Mouse (Mus musculus) urinary bladder, postnatal 4 days (tissue): ENCODE results near the gene Dctn1.
A peak's percentile ranks its signal among the peaks of the same experiment; 100 is the strongest.

Experiments
- DNase-seq, 2 experiments: peaks; one replicate each; pipeline ENCODE4 v3.0.0; 2021 to 2022; ENCODE audit warnings: low spot score in 2 of 2

Dctn1 gene

DNA sequence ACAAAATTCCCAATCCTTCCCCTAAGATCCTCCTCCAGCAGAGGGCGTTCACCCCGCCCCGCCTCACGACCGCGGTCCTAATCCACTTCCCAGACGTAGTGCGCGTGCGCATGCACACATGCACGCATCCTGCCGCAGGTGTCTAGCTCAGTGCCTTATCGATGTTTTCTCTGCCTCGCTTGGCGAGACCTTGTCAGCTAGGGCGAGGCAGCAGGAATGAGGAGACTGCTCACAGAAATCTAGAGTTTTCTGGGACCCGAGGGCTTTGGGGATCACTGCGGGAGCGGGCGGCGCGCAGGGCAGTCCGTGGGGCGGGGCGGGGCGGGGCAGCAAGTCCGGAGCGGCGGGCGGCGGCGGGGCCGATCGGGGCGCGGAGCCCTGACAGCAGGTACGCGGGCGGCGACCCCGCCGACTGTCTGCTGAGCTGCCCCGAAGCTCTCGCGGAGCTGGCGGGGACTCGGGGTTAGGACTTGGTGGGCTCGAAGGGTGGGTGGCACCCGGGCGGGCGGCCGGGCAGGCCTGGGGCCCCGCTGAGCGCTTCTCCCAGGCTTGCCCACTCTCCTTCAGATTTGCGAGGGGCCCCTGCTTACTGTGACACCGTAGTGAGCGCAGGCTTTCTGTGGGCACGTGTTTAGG is at the start of gene Dctn1:
Dctn1 (plus strand) TSS at position 314 of the 636 bp plus-strand sequence.
- peak; percentile 91 to 95 for DNase-seq

DNA sequence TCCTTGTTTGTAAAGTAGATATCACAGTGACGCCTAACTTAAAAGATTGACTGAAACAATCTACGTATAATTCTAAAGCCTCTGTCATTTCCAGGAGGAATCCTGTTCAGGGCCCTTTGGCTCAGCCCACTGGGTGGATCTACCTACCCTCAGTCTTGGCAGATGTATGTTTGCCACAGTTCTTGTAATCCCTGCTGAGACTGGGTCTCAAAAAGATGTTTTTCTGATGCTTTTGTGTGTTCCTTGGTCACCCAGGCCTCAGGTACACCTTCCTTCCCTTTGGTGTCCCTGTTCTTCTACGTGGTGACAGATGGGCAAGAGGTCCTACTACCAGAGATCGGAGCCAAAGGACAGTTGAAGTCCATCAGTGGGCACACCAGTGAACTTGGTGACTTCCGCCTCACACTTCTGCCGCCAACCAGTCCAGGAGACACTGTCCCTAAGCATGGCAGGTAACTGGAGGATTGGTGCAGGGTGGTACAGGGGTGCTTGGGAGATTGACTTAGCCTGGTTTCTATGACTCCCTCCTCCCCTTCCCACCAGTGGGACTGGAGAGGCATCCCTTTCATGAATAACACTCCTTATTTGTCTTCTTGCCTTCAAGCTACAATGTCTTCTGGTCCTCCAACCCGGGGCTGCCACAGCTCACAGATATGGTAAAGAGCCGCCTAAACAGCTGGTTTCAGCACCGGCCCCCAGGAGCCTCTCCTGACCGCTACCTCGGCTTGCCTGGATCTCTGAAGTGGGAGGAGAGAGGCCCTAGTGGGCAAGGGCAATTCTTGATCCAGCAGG is 49.2 kb upstream of the Dctn1 start:
- DNase-seq = no peak

DNA sequence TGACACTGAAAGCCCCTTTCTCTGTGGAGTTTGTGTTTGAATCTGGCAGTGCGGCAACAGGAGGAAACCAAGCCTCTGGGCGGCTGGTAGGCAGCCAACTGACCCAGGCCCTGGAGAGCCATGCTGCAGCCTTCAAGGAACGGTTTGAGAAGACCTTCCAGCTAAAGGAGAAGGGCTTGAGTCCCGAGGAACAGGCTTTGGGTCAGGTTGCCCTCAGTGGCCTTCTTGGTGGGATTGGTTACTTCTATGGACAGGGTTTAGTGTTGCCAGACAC is 48.6 kb upstream of the Dctn1 start:
- DNase-seq = no peak

DNA sequence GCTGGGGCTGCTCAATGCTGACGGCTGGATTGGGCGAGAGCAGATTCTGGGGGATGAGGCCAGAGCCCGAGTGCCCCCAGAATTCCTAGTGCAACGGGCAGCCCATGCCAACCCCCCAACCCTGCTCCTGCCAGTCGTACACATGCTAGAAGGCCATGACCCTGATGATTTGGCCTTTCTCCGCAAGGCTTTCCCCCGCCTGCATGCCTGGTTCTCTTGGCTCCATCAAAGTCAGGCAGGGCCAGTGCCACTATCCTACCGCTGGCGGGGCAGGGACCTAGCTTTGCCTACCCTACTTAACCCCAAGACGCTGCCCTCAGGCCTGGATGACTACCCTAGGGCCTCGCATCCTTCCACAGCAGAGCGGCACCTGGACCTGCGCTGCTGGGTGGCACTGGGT is 48.1 kb upstream of the Dctn1 start:
- DNase-seq = no peak

DNA sequence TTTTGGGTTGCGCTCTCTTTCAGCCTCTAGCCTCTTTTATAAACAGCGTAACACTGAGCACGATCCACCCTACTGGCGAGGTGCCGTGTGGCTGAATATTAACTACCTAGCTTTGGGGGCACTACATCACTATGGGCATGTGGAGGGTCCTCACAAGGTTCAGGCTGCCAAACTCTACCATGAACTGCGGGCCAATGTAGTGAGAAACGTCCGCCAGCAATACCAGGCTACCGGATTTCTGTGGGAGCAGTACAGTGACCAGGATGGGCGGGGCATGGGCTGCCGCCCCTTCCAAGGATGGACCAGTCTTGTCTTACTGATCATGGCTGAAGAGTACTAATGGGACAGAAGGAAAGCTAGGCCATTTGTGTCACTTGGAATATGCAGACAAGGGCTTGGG is 47.4 kb upstream of the Dctn1 start:
- DNase-seq = no peak

DNA sequence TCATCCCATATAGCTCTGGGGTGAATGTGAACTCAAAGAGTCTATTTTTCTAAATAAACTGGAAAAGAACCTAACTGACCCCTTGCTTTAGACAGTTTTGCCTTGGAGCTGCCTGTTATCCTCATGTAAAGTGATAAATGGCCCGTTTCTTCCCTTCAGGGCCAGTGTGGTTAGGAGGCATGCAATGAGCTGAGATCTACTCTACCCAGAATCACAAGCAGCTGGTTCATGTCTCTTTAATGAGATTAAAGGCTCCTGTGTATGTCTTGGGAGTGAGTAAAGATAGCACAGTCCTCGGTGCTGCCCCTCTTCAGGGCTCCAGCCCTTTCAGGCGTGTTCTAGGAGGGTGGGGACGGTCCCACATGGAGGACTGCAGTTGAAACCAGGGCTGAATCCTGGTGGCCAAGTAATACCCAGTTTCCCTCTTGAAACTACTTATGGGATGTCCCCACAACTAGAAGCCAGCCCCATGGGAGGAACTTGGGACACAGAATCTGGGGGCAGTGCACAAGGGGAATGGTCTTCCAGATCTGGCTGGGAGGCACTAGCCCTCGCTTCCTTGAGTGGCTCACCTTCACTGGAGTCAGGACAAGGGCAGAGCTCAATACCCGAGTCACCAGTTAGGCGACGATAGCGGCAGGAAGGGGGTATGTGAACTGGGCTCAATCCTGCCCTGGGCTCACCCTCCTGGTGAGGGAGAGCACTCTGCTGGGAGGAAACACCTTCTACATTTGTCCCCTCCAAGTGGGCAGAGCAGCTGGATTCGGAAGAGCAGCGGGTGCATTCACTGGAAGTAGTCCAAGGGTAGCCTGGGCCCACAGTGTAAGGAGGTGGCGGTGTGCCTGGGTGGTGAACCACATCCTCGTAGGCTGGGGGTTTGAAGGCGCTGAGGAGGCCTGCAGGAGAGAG is 46.6 kb upstream of the Dctn1 start:
- no peak for DNase-seq

DNA sequence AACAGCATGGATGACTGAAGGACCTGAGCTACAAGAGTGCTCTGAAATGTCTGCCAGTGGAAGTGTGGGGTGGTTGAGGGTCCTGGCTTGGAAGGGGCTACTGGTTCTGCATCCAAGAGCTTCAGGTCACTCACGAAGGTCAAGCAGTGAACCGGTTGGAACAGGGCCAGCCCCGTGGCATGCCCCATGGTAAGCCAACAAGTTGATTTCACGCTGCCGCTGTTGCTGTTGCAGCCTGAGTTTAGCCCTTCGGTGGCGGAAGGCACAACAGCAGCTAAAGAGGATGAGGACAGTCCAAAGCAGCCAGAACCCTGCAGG is 46.0 kb upstream of the Dctn1 start:
- no peak for DNase-seq

DNA sequence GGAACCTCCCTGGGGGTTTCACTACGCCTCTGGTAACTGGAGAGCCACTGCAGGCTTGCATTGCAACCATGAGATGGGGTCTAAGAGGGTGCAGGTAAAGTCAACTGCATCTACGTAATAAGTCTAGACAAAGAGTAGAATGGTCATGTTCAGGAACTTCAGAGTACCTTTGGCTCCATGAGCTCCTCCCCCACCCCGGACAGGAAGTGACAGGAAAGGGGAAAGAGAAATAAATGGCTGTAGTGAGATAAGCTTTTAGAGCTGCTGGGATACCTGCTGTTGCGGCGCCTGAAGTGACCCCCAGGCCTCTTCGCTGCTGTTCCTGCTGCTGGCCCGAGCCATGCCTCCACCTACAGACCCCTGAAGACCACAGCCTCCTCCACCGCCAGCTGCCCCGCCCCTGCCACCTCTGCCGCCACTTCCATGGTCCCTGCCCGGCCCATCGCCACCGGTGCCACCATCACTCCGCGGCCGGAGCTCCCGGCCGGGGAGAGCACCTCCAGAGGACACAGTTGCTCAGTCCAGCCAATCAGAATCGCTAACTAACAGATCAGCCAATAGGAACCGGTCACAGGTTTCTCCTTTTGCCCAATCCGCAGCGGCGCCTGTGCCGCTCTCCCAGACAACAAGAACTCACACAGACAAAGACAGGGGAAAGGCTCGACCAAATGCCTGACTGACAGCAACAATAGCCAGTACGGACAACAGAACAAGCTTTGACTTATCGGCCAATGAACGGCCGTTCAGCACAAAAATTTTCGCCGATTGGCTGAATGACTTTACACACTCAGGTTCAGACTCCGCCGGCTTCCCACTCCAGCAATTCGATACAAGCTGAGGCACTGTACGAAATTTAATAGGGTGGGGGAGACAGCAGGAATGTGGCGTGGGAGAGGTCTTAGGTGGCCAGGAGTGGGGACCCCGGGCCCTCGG is 44.5 kb upstream of the Dctn1 start, which contains the start of gene Wbp1:
Wbp1 (minus strand) TSS at position 630 of the 933 bp plus-strand sequence.
- DNase-seq = peak; percentile 88 to 93

DNA sequence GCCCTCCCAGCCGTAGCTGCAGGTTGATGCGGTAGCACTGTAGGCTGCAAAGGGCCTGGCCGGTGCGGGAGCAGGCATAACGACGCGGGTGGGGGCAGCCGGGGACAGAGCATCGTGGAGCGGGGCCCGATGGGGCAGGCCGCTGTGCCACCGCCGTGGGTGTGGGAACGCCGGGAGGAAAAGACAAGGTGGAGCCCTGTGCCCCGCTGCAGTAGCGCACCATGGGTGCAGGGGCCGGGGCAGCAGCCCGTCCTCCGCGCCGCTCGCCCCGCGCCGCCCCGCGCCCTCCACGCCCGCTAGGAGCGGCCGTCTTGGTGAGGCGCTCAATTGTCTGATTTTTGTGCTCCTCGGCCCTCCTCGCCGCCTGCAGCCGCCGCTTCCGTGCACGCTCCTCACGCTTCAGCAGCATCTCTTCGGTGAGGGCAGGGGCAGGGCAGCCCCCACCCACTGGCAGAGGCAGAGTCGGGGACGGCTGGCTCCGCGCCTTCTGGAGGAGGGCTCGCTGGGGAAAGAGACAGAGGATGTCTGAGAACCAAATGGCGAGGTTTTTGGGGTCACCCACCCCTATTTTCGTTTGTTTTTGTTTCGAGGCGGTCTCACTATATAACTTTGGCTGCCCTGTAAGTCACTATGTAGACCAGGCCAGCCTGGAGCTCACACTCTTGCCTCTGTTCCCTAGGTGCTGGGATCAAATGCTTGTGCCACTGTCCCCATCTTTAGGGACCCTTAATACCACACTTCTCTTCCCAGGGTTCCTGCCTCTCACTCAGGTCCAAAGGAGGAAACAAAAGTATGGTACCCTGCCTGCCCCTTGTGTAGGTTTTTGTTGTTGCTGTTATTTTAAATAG is 43.6 kb upstream of the Dctn1 start:
- DNase-seq = no peak

DNA sequence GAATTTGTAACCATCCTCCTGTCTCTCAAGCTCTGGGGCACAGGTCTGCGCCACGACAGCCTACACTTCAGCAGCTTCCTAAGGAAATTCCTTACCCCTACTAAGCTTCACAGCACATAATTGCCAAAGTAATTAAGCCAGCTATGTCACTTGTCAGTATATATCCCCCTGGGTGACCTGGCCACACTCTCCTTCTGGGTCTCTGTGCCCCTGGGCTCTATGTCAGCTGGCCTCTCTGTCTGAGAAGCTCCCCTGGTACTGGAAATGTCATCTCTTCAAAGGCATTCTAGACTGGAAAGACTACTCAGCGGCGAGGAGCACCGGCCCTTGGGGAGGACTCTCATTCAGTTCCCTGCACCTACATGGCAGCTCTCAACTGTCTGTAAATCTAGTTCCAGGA is 42.8 kb upstream of the Dctn1 start:
- no peak for DNase-seq

DNA sequence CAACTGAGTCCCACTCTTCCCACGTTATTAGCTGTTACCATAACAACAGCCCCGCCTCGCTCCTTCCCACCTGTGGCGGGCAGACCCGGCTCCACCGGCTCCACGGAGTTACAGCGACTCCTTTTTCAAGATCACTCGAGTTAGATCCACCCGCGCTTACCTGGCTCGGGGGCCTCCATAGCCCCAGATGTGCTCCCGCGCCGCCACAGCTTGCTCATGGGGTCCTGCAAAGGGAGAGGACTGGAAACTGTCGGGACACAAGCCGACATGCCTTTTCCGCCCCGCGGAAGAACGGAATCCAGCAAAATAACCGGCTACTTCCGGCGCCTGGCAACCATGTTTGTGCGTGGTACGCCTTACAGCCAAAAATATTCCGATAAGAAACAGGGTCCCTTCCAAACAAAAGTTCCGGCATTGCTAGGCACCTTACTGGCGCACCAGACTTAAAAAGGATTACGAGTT is 40.8 kb upstream of the Dctn1 start:
- DNase-seq = peak; percentile 89 to 91

DNA sequence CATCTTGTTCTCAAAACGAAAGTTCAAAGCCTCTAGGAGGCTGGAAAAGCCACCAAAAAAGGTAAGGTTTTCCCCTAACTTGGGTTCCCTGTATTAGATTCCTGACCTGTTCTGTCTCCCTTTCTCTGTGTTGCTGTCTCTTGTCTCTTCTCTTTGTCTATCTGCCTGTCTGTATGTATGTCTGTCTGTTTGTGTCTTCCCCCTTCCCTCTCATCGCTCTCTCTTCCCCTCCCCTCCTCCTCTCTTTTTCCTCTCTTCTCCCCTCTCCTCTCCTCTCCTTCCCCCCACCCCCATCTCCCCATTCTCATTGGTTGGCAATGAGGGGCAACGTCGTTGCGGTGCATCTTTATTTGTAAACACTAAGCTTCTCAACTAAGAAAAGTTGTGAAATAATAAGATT is 40.4 kb upstream of the Dctn1 start, which contains the start of gene Ino80b:
Ino80b (minus strand) TSS at position 101 of the 400 bp plus-strand sequence.
- DNase-seq = no peak

DNA sequence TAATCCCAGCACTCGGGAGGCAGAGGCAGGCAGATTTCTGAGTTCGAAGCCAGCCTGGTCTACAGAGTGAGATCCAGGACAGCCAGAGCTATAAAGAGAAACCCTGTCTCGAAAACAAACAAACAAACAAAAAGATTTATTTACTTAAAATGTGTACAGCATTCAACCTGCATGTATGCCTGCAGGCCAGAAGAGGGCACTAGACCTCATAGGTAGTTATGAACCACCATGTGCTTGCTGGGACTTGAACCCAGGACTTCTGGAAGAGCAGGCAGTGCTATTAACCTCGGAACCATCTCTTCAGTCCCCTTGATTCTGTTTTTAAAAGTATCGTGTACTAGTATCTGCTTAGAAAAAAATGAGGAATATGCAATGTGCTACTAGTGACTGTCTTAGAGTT is 38.3 kb upstream of the Dctn1 start:
- DNase-seq = no peak

DNA sequence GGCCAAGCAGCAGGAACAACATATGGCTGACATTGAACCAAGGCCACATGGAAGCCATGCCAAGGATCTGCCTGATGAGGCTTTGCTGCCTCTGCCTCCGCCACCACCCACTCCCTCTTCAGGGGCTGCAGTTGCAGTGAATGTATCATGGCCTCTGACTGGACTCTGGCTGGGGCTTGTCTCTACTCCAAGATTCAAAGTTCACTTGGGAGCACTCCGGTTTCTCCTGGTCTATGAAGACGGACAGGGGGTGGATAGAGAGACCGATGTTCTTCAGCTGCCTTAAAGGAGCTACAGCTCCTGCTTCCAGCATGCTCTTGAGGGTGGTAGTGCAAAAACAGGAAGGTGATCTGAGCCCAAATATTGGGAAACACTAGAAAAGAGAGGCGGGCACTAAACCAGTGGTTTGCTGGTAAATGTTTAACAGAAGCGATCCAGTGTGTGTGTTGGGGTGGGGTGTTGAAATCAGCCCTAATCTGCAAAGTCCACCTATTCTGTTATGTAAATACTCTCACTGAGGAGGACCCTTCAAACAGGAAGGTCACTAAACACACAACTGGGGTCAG is 34.2 kb upstream of the Dctn1 start:
- DNase-seq = no peak

DNA sequence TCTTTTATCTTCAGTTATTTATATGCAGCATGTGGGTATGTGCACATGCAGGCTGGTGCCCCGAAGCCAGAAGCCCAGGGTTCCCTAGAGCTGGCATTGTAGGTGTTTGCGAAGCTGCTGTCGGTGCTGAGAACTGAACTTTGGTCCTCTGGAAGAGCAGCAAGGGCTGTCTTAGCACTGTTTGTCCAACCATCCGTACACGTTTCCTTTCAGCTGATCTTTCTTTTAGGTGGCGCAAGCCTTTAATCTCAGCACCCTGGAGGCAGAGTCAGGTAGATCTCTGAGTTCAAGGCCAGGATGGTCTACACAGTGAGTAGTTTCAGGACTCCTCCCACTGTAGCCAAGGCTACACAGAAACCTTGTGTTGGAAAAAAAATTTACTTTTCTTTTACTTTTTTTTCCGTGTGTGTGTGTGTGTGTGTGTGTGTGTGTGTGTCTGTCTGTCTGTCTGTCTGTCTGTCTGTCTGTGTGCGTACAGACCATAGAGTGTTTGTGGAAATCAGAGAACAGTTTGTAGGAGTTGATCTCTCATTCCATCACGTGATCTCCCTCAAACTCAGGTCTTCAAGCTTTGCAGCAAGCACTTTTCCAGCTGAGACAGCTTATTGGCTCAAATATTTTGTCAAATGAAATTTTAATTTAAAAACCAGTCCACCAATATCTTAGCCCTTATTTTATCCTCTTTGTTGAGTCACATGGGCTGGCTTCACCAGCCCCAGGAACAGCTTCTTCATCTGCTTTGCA is 33.4 kb upstream of the Dctn1 start:
- DNase-seq = no peak

DNA sequence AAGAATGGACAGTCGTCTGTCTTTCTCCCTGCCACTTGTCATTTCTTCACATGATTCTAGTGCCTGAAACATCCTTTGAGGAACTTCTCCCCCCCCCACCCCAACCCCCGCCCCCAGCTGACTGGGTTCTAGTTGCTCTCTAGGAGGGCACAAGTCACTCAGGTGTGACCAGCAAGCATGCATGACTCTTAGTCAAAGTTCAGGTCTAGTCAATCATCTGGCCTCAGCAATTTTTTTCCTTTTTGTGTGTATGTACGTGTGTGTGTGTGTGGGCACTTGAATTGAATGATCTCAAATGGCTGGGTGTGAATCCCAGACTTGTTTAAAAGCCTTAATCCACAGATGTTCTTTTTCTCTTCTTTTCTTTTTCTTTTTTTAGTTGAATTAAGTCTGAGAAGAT is 31.5 kb upstream of the Dctn1 start:
- no peak for DNase-seq

DNA sequence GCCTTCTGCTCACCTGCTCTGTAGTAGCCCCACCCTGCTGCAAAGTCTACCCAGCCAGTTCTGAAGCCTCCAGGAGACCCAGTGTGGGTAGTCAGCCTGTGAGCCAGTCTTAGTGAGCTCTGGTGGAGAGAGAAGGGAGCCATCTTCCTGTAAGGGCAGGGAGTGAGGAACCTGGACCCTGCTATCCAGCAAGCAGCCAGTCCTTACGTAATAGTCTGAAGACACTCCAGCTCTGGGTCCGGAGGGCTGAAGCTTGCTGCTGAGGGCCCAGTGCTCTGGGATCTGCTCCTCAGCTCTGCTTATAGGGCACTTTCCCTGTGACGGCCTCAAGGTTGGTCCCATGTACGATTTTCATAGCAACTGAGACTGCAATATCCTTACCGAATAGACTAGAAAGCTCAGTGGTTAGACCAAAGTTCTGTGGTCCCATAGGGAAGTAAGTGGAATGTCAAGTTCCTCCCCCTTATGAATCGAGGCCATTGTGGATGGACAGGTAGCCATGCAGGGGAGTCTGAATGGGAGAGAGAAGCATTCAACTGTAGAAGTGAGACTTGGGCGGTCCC is 30.7 kb upstream of the Dctn1 start, which contains the start of gene Rtkn:
Rtkn (plus strand) TSS at position 513 of the 563 bp plus-strand sequence.
- no peak for DNase-seq

DNA sequence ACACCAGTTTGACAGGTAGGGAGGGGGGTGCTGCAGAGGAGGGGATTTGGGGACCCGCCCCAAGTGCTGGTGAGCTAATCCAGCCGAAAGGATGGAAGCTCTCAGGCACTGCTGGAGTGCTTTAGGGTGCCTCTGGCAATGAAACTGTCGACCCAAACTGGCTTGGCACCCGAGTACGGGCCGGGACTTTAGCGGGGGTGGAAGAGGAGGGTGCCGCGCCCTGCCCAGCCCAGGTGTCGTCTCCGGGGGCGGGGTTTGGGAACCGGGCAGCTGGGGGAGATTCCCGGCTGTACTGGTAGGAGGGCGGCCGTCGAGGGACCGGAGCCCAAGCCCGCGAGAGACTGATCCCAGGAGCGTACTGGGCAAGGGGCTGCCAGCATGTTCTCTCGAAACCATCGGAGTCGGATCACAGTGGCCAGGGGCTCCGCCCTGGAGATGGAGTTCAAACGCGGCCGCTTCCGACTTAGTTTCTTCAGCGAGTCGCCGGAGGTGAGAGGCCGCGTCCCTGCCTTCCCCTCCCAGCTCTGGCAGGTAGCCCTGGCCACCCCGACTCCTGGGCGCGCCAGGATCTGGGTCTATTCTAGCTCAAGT is 30.1 kb upstream of the Dctn1 start:
- DNase-seq = no peak
